Mouse (Mus musculus) cortical plate, adult 2 months (tissue): ENCODE data around the gene S100a2. TPM values are rescaled to one million over a fixed set of nuclear protein-coding genes. Genes with fewer than 3 reads are reported as not detected.

Source experiments
- H3K27ac ChIP-seq: fragments of 200-500 bp; 2 replicates; pipeline ENCODE4 v1.5.1; 2012; ENCODE audit warnings: low read length, control low read depth, inconsistent platforms; ENCODE audit not compliant: insufficient read depth
- H3K4me1 ChIP-seq: fragments of 200-500 bp; 2 replicates; pipeline ENCODE4 v1.6.1; 2011; ENCODE audit warnings: low read length; ENCODE audit not compliant: control insufficient read depth, insufficient read depth
- H3K4me3 ChIP-seq: fragments of 200-500 bp; 2 replicates; pipeline ENCODE4 v1.5.1; 2011; ENCODE audit warnings: mild to moderate bottlenecking, low read length, control low read depth; ENCODE audit not compliant: insufficient read depth
- CTCF ChIP-seq: fragments of 200-500 bp; IDR thresholded peaks from 2 replicates; pipeline ENCODE4 v1.5.1; 2011; ENCODE audit warnings: mild to moderate bottlenecking, control low read depth, low read length; ENCODE audit not compliant: insufficient read depth; ENCODE audit errors: extremely low read depth
- POLR2A ChIP-seq: fragments of 200-500 bp; IDR thresholded peaks from 2 replicates; pipeline ENCODE4 v1.6.1; 2011; ENCODE audit warnings: mild to moderate bottlenecking, low read length, control low read depth; ENCODE audit not compliant: insufficient read depth; ENCODE audit errors: extremely low read depth
- polyA plus RNA-seq: library from polyadenylated mRNA; depleted of rRNA; stranded (reverse); fragments of >200 nt; gene quantifications from 2 replicates; pipeline ENCODE4 v1.2.3, GENCODE M21; 2012

S100a2 gene
- polyA plus RNA-seq, 1 experiment: not detected

- TF ChIP-seq CTCF (no peak), POLR2A (no peak)
- H3K4me3 ChIP-seq: peak overlapping the region; percentile 30; the same call in 1 of the 2 replicates
Observed at GRCm38 (mm10) chr3:90613461-90614147, 23.6 kb downstream of the S100a2 start.

GRCm38 (mm10) chr3:90614148-90614530 is 24.1 kb downstream of the S100a2 start:
- Histone ChIP-seq H3K4me3 (no peak overlapping the region), H3K4me1 (peaks cover 1% of the 10 kb centered on the region; the same call in 1 of the 2 replicates), H3K27ac (no peak overlapping the region)
- TF ChIP-seq CTCF: no peak
- TF ChIP-seq POLR2A: no peak

More at GRCm38 (mm10) chr3:90613461-90614147, 23.6 kb downstream of the S100a2 start:
- Histone ChIP-seq H3K4me1 (peaks cover 1% of the 10 kb centered on the region; the same call in 1 of the 2 replicates), H3K27ac (no peak overlapping the region)

- H3K4me1 ChIP-seq: peaks cover 1% of the 10 kb centered on the region; the same call in 1 of the 2 replicates
- H3K27ac ChIP-seq: no peak overlapping the region
- no peak overlapping the region for H3K4me3 ChIP-seq
- TF ChIP-seq CTCF: no peak
Observed at GRCm38 (mm10) chr3:90614611-90615251, 24.7 kb downstream of the S100a2 start.

DNA sequence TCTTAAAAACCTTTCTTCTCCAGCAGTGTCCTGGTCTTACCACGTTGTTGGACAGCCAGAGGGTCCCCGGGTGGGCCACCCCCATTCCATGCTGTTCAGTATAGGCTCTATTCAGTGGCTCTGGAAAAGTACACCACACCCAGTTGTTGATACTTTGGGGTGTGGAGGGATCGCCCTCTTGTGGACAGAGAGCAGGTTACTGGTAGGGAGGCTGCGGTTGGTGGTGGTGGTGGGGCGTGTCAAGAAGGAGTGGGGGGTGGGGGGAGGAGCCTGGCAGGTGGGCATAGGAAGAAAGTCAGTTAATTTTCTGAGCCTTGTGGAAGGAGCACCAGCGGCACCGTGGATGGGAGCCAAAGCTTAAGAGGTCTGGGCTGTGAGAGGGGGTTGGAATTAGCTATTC is 25.4 kb downstream of the S100a2 start:
- Histone ChIP-seq H3K4me3 (no peak overlapping the region), H3K4me1 (peaks cover 1% of the 10 kb centered on the region; the same call in 1 of the 2 replicates), H3K27ac (no peak overlapping the region)
- TF ChIP-seq POLR2A: no peak
- peak; percentile 81 for TF ChIP-seq CTCF

GRCm38 (mm10) chr3:90615911-90616310 is 25.9 kb downstream of the S100a2 start:
- H3K4me1 ChIP-seq: peaks cover 1% of the 10 kb centered on the region; the same call in 1 of the 2 replicates
- H3K27ac ChIP-seq: no peak overlapping the region
- no peak overlapping the region for H3K4me3 ChIP-seq
- TF ChIP-seq POLR2A (no peak), CTCF (no peak)

DNA sequence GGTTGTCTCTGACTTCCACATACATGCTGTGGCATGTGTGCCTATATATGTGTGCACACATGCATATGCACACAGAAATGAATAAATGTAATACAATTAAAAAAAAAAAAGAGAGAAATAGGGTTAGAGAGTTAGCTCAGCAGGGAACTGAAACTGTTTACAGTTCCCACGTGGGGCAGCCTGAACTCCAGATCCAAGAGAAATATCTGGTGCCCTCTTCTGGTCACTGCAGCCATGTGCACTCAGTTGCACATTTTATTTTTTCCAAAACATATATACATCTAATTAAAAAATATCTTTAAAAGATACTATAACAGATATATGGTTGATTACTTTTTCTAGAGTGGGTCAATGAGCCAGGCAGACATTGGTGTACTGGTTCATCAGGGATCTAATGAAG is 27.5 kb downstream of the S100a2 start:
- TF ChIP-seq CTCF (peak; percentile 17; the same call in 1 of the 2 replicates), POLR2A (no peak)
- H3K27ac ChIP-seq: no peak overlapping the region
- no peak overlapping the region for H3K4me3 ChIP-seq
- H3K4me1 ChIP-seq: peaks cover 1% of the 10 kb centered on the region; the same call in 1 of the 2 replicates

DNA sequence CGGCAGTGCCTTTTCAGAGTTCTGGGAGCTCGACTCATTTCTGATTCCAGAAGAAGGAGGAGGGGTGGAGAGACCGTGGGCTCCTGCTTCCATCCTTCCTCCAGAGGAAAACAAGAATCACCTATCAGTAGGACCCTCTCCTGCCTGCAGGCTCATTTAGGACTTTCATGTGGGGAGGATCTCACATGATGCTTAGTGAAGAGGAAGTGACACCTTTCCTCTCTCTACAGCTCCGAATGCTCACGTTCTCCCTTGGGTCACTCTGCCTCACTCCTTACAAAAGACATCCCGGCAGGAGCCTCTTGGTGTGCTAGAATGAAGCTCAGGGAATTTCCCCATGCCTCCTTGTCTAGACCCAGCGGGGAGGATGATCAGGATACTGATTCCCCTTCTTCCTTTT is 31.5 kb downstream of the S100a2 start:
- Histone ChIP-seq H3K4me3 (no peak overlapping the region), H3K4me1 (no peaks in the 10 kb centered on the region; the same call in 1 of the 2 replicates), H3K27ac (no peak overlapping the region)
- no peak for TF ChIP-seq CTCF
- TF ChIP-seq POLR2A: no peak

DNA sequence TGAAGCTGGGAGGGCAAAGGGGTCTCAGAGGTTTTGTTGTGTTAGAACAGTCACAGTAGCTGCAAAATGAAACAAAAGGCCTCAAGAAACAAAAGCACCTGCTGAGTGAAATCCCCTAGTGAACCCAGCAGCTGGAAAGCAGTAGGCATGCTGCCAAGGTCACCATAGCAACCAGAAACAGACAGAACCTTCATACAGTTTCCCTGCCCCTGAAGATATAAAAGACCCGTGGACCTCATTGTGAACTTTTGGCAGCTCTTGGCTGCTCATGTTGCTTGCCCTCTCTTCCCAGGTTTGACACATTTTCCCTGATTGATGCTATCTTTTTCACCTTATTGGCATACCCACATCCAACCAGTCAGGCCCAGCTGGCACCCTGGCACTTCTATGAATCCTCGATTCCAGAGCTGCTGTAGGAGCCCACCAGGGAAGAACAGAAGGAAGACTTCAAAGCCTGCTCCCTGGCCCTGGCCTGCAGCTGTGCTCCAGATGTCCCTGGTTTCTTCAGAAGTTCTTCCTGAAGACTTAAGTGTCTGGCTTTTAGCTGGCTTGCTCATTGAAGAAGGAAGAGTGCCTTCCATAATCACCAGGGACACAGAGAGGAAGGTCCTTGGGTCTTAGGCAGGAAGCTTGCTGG is 33.5 kb downstream of the S100a2 start:
- Histone ChIP-seq H3K4me3 (no peak overlapping the region), H3K27ac (no peak overlapping the region), H3K4me1 (no peaks in the 10 kb centered on the region; the same call in 1 of the 2 replicates)
- no peak for TF ChIP-seq CTCF
- no peak for TF ChIP-seq POLR2A

GRCm38 (mm10) chr3:90625496-90625895 is 35.4 kb downstream of the S100a2 start:
- Histone ChIP-seq H3K4me1 (no peaks in the 10 kb centered on the region; the same call in 1 of the 2 replicates), H3K27ac (no peak overlapping the region), H3K4me3 (no peak overlapping the region)
- no peak for TF ChIP-seq CTCF
- no peak for TF ChIP-seq POLR2A
